Mouse (Mus musculus): ENCODE measurements at regions not wholly inside any gene's neighbourhood (a gene's known extent, or its start where the extent isn't known, plus 50 kb on each side); places are given as distances from the start of the nearest gene placed in this dataset.
"Not testable (repeated sequence)": the region's sequence is repeated elsewhere in the genome, so short reads cannot be mapped to it uniquely, and the experiment has no call there.

DNA sequence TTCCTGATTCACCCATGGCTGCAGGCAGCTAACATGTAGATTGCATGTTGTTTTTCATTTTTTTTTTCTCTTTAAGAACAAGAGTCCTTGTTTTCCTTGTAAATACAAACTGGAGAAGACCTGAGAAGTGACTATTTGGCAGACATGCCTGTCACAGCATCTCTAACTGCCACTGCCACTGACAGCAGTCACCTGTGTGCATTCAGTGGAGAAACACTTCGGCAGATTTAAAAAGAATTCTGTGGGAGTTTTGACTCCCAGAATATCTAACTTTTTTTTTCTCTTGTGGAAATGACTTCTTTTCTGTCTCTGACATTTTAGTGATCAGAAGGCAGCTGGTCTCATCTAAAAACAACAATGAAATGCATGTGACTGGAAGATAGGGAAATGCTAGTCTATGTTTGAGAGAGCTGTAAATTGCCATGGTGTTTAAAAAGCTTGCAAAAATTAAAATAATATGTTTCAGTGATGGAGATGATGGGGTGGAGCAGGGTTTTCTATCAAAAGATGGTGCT, 526.0 kb upstream of the Agtr1b start:
- no peak for DNase-seq (ENCODE audit: low spot score)

DNA sequence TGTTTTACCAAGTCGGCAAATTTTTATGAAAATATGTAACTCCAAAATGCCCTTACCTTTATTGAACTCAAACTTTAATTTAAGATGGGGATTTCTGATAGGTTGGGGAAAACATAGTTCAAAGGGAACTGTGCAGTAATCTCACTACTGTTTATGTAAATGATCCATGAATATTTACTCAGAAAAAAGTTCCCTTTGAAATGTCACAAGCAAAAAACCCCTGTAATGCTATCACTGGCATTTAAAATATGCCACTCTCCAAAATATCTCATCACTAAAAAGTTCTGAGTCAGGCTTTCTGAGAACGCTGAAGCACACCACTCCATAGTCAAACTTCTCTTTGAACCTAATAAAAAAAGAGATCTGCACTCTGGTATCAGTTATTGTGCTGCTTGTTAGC, 497.3 kb upstream of the Agtr1b start:
- no peak for DNase-seq (ENCODE audit: low spot score)

DNA sequence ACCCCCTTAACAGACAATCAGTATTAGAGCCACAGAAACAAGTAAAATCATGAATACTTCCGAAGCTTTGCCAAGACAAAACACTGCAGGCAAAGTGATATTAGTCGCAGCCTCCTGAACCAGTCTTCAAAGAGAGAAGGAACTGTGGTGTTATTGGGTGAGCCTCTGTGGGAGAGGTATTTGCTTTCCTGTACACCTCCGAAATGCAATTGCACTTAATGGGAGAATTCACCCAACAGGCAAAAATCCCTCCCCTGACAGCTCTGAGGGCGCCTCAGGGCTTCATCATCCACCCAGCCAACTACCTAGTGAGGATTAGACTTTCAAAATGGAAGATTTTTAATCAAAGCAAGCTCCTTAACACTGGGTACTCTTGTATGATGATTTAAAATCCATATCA, 464.1 kb upstream of the Agtr1b start:
- DNase-seq (ENCODE audit: low spot score) = no peak

GRCm38 (mm10) chr3:20829391-20829790, 462.4 kb upstream of the Agtr1b start:
- no peak for DNase-seq (ENCODE audit: low spot score)

DNA sequence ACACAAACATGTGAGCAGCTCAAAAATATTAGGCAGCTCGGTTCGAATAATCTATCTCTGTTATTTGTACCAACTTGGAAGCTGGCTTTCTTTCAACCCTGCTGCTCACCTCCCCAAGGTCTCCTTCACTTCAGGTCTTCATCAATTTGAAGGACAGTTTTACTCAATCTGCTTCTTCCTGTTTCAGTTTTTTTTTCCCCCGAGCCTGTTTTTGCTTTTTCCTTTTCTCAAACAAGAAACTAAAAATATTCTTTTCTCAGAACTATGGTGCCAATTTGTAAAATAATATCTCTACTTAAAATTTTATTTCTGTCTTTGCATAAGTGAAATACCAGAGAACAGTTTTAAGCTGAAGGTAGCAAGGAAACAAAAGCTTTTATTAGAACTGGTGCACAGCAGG, 461.8 kb upstream of the Agtr1b start:
- no peak for DNase-seq (ENCODE audit: low spot score)

DNA sequence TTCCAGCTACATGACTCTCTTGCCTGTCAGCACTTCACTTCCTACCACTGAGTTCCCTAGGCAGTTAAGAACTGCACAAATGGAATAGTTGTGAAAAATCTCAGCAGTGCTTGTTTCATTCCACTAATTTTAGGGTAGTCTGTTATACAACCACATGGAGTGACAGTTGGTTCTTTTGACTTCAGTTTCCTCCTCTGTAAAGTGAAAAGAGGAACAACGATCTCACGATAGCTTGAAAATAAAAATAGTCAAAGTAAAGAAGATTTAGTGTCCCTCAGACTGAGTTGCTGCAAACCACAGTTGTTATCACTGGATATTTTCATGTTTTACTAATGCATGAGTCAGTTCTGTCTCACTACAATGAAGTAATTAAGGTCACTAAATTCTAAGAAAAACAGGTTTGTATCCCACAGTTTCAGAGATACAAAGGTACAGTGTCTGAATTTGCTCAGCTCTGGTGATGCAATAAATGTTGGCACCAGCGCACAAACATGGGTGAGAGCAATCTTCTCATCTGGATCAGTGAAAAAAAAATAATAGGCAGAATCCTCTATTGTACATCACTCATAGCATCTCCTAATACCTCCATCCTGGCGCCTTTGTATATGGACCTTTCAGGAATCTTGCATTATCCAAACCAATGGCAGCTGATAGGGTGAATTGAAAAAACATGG, 458.8 kb upstream of the Agtr1b start:
- no peak for DNase-seq (ENCODE audit: low spot score)

GRCm38 (mm10) chr3:20822226-20822625, 455.2 kb upstream of the Agtr1b start:
- no peak for DNase-seq (ENCODE audit: low spot score)

GRCm38 (mm10) chr3:20821712-20822111, 454.7 kb upstream of the Agtr1b start:
- no peak for DNase-seq (ENCODE audit: low spot score)

- DNase-seq (ENCODE audit: low spot score) = no peak
These were observed 453.1 kb upstream of the Agtr1b start for GRCm38 (mm10) chr3:20820047-20820446.

DNA sequence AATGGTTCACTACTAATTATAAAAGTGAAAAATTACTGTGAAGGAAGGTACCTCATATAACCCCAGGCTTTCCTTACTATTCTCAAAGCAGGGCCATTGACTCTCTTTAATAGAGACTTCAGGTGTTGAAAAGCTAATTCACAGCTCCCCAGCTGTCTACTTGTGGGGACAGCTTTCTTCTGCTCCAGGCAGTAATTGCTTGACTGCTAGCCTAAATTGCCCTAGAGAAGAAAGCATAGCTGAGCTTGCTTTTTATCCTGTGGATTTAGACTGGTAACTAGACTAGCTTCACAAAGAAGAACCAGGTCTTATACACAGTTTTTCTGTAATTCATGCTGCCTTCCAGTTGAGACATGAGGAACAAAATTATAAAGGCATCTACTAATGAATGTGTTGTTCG, 452.6 kb upstream of the Agtr1b start:
- no peak for DNase-seq (ENCODE audit: low spot score)

GRCm38 (mm10) chr3:20816613-20817012, 449.6 kb upstream of the Agtr1b start:
- DNase-seq (ENCODE audit: low spot score) = no peak

GRCm38 (mm10) chr3:20794256-20794655, 427.3 kb upstream of the Agtr1b start:
- DNase-seq (ENCODE audit: low spot score) = no peak

DNA sequence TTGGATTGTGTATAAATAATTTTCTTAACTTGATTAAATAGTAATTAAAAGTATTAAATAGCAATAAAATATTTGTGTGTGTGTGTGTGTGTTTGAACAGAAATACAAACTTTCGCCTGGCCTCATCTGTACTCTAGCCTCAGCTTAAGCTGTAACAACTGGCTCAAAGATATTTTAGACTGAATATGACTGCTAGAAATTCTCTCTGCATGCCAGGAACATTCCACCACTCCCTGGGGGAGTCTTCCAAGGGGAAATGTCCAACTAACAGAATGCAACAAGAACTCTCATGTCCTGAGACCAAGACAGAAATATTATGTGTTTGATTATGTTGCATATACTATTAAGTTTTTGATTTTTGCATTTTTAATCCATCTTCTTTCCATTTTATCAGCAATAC, 425.5 kb upstream of the Agtr1b start:
- DNase-seq (ENCODE audit: low spot score) = peak; percentile 5

- no peak for DNase-seq (ENCODE audit: low spot score)
These were observed 410.9 kb upstream of the Agtr1b start for GRCm38 (mm10) chr3:20777883-20778282.

DNA sequence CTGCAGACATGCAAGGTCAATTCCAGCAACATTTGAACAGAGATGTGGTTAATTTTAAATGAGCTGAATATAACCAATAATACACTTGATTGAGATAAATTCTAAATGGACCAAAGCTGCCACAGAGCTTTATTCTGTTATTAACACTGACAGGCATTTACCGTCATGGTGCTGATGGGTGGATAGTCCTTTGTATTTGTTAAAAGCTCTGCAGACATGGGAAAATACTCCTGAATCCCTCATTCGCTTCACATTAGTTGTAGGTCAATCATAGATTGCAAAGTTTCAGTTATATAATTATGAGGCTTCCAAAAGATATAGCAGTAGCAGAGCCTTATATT, 410.0 kb upstream of the Agtr1b start:
- DNase-seq (ENCODE audit: low spot score) = no peak

DNA sequence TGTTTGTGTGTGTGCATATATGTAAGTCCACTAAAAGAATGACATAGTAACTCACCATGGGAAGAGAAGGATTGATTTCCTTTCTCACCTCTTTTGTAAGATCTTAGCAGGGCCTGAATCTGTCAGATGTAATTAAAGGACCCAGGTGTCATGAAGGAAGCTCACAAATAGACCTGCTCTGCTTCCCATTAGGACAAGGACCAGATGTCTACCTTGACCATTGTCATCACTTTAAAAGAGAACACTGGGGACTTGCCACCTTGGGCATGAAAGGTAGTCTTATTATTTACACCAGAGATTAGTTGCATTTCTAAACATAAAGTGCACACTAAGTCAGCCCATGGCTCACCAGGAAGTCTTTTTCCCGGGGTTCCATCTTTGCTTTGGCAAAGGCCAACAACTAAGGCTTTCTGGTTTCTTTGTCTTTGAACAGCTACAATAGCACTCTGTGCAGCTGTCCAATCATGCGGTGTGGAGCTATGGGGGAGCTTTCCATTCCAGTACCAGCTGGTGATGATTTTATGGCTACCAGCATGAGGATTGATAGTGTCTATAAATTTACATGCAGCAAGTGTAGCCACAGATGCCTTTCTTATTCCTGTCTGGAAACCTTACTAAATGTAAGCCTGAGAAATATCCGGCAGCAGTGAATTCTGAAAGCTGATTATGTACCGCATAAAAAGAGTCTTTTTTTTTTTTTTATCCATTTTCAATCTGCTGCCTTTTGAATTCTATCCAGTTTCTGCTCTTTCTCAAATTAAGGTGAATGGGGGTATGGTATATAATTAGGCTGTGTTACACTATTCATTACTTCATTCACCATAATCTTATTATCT, 409.4 kb upstream of the Agtr1b start:
- DNase-seq (ENCODE audit: low spot score) = no peak

- no peak for DNase-seq (ENCODE audit: low spot score)
These were observed 367.3 kb upstream of the Agtr1b start for GRCm38 (mm10) chr3:20734302-20734701.

GRCm38 (mm10) chr3:20732005-20732404, 365.0 kb upstream of the Agtr1b start:
- no peak for DNase-seq (ENCODE audit: low spot score)

GRCm38 (mm10) chr3:20730481-20730880, 363.5 kb upstream of the Agtr1b start:
- no peak for DNase-seq (ENCODE audit: low spot score)

DNA sequence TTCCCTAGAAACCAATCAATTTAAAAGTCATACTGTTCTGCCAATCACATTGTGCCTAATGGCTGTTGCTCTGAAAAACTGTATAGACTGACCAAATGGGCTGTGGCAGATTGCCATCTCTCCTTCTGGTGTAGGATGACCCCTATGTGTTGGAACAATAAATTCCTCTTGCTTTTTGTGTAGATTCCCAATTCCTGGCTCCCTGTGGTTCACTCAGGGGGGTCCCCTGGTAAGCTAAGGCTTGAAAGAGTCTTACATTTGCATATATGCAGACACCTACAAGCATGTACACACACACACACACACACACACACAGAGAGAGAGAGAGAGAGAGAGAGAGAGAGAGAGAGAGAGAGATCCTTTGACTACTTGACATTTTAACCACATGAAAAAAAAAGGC, 362.8 kb upstream of the Agtr1b start:
- DNase-seq (ENCODE audit: low spot score) = not testable (repeated sequence)

- no peak for DNase-seq (ENCODE audit: low spot score)
These were observed 347.7 kb upstream of the Agtr1b start for GRCm38 (mm10) chr3:20714671-20715070.

- no peak for DNase-seq (ENCODE audit: low spot score)
These were observed 342.7 kb upstream of the Agtr1b start for GRCm38 (mm10) chr3:20709661-20710060.

DNA sequence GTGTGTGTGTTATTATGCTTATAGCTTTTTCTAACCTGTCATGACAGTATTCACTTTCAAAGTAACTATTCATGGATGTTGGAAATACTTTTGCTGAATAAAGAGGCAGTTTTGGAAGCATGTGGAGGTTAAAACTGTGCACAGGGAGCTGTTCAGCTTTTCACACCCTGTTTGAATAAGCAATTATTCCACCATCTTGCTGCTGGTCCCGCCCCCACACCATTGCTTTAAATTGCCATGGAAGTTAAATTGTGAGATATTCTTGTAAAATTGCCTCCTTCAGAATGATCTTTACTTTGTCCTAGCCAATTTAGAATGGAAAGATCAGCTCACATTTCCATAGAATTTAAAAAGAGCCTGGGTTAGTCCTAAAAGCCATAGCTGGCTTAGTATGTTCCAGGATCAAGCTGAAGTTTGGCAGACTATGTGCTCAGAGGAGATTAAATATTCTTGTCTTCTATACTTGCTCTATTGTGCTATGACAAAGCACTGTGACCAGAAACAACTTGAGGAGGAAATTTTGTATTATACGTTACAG, 328.4 kb upstream of the Agtr1b start:
- no peak for DNase-seq (ENCODE audit: low spot score)
